Mouse (Mus musculus) thymus, postnatal 4 days (tissue): Measurements from ENCODE around the gene Ssh3.
A peak's percentile ranks its signal among the peaks of the same experiment; 100 is the strongest.

Experiments used
- DNase-seq: peaks from one replicate; pipeline ENCODE4 v3.0.0; 2021

Gene Ssh3

GRCm38 (mm10) chr19:4240247-4240668, 28.7 kb downstream of the Ssh3 start:
- DNase-seq = no peak

GRCm38 (mm10) chr19:4234548-4234947, 34.4 kb downstream of the Ssh3 start:
- DNase-seq = no peak

GRCm38 (mm10) chr19:4232651-4233050, 36.3 kb downstream of the Ssh3 start:
- DNase-seq = no peak

- no peak for DNase-seq
These were observed 36.8 kb downstream of the Ssh3 start for GRCm38 (mm10) chr19:4232186-4232572.

- DNase-seq = peak; percentile 97
These were observed 37.5 kb downstream of the Ssh3 start, which contains the start of gene Pold4 for GRCm38 (mm10) chr19:4231253-4232185. Gene Pold4, plus strand, starts transcription at chr19:4231899.

GRCm38 (mm10) chr19:4230415-4230814, 38.6 kb downstream of the Ssh3 start:
- DNase-seq = peak; percentile 19

GRCm38 (mm10) chr19:4229451-4230076, 39.4 kb downstream of the Ssh3 start:
- peak; percentile 21 for DNase-seq

GRCm38 (mm10) chr19:4228891-4229290, 40.1 kb downstream of the Ssh3 start:
- no peak for DNase-seq

- DNase-seq = peak; percentile 72
These were observed 40.9 kb downstream of the Ssh3 start for GRCm38 (mm10) chr19:4227894-4228678.

- peak; percentile 45 for DNase-seq
These were observed 41.5 kb downstream of the Ssh3 start for GRCm38 (mm10) chr19:4227446-4227845.

- peak; percentile 20 for DNase-seq
These were observed 42.2 kb downstream of the Ssh3 start for GRCm38 (mm10) chr19:4226779-4227178.

GRCm38 (mm10) chr19:4222165-4222564, 46.8 kb downstream of the Ssh3 start:
- DNase-seq = peak; percentile 32

GRCm38 (mm10) chr19:4220957-4221743, 47.8 kb downstream of the Ssh3 start:
- DNase-seq = peak; percentile 38

- DNase-seq = peak; percentile 48
These were observed 48.6 kb downstream of the Ssh3 start for GRCm38 (mm10) chr19:4220416-4220815.

GRCm38 (mm10) chr19:4219943-4220342, 49.0 kb downstream of the Ssh3 start:
- DNase-seq = no peak

- peak; percentile 11 for DNase-seq
These were observed 50.2 kb downstream of the Ssh3 start for GRCm38 (mm10) chr19:4218784-4219183.

GRCm38 (mm10) chr19:4218293-4218692, 50.7 kb downstream of the Ssh3 start:
- peak; percentile 12 for DNase-seq

GRCm38 (mm10) chr19:4217855-4218254, 51.1 kb downstream of the Ssh3 start:
- peak; percentile 4 for DNase-seq

- DNase-seq = no peak
These were observed 51.8 kb downstream of the Ssh3 start for GRCm38 (mm10) chr19:4217140-4217539.

GRCm38 (mm10) chr19:4216041-4216685, 52.8 kb downstream of the Ssh3 start:
- DNase-seq = no peak

GRCm38 (mm10) chr19:4215451-4215840, 53.5 kb downstream of the Ssh3 start:
- peak; percentile 35 for DNase-seq
